Mouse (Mus musculus): Measurements from ENCODE around the gene Hoxc11.

Hoxc11 gene

GRCm38 (mm10) chr15:102981379-102982288, 27.4 kb downstream of the Hoxc11 start:
- DNase-seq (ENCODE audit: low spot score) = no peak

DNA sequence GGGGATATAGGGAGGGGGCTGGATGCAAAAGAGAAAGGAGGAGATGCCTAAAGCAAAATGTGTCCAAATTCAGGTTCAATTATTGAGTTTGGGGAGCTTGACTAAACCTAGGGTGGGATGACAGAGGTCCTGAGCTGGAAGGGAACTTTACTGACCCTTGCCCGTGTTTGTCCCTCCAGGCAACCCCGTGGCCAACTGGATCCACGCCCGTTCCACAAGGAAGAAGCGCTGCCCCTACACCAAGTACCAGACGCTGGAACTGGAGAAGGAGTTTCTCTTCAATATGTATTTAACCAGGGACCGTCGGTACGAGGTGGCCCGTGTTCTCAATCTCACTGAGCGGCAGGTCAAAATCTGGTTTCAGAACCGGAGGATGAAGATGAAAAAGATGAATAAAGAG, 29.5 kb downstream of the Hoxc11 start:
- no peak for DNase-seq (ENCODE audit: low spot score)

DNA sequence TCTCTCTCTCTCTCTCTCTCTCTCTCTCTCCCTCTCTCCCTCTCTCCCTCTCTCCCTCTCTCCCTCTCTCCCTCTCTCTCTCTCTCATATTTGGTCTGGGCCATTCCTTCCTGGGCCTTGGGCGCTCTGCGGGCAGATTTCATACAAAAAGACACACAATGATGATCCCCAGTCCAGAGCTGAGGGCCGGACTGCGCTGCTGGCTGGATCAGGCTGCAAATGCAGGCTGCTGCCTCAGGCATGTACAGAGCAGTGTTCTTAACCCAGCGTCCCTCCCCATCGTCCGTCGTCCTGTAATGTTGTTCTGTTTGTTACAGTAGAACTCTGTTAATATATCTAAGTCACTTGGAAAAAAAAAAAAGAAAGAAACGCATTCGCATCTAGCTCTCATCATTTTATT, 30.3 kb downstream of the Hoxc11 start:
- DNase-seq (ENCODE audit: low spot score) = no peak

- no peak for DNase-seq (ENCODE audit: low spot score)
Observed at GRCm38 (mm10) chr15:102984925-102985324, 30.7 kb downstream of the Hoxc11 start.

- DNase-seq (ENCODE audit: low spot score) = peak; percentile 89
Observed at GRCm38 (mm10) chr15:102987124-102987833, 33.1 kb downstream of the Hoxc11 start.

DNA sequence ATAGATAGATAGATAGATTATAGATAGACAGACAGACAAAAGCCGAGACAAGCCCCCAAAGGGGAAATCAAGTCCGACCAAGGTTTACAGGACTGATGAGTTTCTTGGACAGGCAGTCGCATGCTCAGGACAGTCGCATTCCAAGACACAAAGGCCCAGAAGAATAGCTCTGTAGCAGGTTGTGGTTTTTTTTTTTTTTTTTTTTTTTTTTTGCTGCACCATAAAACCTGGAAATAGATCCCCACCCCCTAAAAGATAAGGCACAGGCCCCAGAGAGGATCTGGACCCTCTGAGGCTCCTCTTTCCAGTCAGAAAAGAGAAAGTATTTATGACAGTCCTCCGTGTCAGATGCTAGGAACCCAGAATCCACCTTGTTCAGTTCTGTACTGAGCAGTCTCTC, 33.9 kb downstream of the Hoxc11 start:
- DNase-seq (ENCODE audit: low spot score) = no peak

DNA sequence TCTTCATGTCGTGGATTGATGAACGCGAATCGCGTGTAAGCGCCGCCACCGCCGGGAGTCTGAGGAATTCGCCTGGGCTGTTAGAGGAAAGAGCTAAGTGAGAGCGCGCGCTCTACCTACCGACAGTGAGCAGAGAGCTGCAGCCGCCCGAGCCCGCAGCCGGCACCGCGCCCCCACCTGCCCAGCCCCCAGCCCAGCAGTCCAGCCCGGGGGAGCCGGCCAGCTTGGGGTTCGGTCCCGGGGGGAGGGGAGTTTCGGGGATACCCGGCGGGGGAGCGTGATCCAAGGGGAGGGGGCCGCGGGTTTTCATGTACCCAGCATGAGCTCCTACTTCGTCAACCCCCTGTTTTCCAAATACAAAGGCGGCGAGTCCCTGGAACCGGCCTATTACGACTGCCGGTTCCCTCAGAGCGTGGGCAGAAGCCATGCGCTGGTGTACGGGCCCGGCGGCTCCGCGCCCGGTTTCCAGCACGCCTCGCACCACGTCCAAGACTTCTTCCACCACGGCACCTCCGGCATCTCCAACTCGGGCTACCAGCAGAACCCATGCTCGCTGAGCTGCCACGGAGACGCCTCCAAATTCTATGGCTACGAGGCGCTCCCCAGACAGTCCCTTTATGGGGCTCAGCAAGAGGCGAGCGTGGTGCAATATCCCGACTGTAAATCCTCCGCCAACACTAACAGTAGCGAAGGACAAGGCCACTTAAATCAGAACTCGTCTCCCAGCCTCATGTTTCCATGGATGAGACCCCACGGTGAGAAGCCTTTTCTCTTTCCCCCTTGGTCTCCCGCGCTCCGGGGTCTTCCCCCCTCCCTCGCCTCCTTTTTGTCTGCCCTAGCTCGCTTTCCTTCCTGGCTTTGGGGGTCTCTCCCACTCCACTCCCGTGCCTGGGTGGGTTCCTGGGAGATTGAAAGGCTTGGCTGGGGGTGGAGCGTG, 36.5 kb downstream of the Hoxc11 start, which contains the start of gene Hoxc8:
Gene Hoxc8, plus strand, starts transcription at position 147 of the 937 bp plus-strand sequence.
- DNase-seq (ENCODE audit: low spot score) = no peak

- DNase-seq (ENCODE audit: low spot score) = no peak
Observed at GRCm38 (mm10) chr15:102991782-102992181, 37.6 kb downstream of the Hoxc11 start.

- DNase-seq (ENCODE audit: low spot score) = no peak
Observed at GRCm38 (mm10) chr15:102992206-102992605, 38.0 kb downstream of the Hoxc11 start.

GRCm38 (mm10) chr15:102992863-102993262, 38.6 kb downstream of the Hoxc11 start:
- DNase-seq (ENCODE audit: low spot score) = no peak

DNA sequence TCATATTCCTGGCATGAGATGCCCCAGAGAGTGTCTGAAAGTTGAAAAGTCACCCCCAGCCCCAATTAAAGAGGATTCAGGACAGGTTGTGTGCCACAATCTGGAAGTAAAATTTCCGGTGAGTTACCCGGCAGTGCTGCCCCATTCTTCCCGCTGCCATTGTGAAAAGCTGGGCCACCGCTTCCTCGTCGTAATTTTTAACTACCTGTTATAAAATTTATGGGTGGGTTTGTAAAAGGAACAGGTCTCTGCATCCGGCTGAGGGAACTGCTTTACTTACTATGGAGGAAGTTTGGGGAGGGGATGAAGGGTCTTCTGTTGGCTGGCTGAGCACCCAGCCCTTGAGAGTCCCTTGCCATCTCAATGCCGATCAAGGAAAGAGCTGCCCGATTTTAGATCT, 42.3 kb downstream of the Hoxc11 start:
- no peak for DNase-seq (ENCODE audit: low spot score)

DNA sequence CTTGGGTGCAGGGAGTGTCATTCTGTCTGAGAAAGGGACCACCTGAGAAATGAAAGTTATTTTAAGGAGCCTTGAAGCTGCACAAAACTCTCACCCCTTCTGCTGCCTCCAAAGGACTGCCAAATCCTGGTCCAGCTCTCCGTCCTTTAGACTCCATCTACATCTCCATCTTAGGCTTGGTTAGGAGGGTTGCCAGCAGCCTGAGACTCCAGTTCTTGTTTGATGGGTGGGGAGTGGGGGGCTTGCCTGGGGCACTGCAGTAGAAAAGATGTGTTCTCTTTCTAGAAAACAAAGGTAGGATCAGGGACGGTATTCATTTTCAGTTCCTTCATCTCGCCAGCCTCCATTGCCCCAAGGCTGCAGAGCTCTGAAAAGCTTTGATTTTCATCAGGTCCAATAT, 43.2 kb downstream of the Hoxc11 start:
- DNase-seq (ENCODE audit: low spot score) = no peak

GRCm38 (mm10) chr15:102997939-102998355, 43.7 kb downstream of the Hoxc11 start, which contains the start of gene Hoxc6:
Gene Hoxc6 (plus strand): TSS chr15:102998257.
- no peak for DNase-seq (ENCODE audit: low spot score)

DNA sequence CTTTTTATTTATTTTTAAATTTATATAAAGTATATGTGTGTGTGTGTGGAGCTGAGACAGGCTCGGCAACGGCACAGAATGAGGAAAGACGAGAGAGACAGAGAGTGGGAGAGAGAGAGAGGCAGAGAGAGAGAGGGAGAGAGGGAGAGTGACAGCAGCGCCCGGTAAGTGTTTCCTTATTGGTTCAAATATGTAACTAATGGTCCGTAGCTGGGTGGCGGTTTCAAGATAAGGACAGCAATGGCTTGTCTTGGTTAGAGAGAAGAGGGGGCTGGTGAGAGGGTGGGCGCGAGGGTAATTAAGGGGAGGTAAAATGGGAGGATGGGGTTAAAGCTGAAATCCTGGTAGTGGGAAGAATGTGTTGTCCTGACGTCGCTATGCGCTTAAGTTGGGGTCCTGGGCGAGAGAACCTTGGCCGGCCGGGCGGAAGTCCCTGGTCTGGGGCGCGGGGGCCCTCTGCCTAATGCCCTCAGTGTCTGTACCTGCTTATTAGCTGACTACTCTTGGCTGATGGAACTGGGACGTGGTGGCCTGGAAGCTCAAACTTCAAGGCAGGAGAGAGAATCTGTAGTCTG, 44.5 kb downstream of the Hoxc11 start:
- DNase-seq (ENCODE audit: low spot score) = no peak

GRCm38 (mm10) chr15:102999183-102999831, 45.1 kb downstream of the Hoxc11 start:
- no peak for DNase-seq (ENCODE audit: low spot score)

GRCm38 (mm10) chr15:102999955-103000354, 45.7 kb downstream of the Hoxc11 start:
- no peak for DNase-seq (ENCODE audit: low spot score)

- no peak for DNase-seq (ENCODE audit: low spot score)
Observed at GRCm38 (mm10) chr15:103000501-103000901, 46.3 kb downstream of the Hoxc11 start.

DNA sequence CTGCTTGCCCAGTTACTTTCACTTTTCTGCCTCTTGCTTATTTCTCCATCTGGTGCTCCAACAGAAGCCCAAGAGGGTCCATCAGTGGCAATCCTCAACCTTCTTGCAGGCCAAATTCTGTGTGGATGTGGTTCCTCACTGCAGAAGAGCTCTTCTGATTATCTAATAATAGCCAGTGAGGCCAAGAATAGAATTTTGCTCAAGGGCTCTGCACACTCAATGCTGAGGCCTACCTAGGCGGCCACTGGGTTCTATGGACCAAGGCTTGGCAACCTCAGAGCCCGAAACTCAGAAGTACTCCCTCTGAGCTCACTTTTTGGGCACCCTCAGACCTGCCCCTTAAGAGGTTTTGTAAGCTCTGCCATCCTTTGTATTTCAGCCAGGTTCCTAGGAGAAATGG, 47.1 kb downstream of the Hoxc11 start:
- DNase-seq (ENCODE audit: low spot score) = no peak

DNA sequence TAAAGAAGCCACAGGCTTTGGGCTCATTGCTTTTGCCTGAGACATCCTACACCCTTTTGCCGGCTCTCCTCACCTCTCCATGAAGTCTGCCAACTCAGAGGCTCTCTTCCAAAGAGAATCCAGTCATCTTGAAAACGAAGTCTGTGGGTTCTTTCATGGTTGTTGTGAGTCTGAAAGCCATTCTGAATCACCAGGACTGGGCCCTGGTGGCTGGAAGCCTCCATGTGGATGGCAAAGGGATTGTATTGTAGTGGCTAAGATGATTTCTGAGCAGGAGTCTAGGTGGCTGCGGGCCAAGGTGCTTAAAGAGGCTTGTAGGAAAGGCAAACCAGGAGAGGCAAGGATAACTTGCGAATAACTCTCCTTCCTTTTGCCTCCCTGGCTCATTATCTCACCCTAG, 47.9 kb downstream of the Hoxc11 start:
- no peak for DNase-seq (ENCODE audit: low spot score)

GRCm38 (mm10) chr15:103002821-103003448, 48.7 kb downstream of the Hoxc11 start:
- no peak for DNase-seq (ENCODE audit: low spot score)

DNA sequence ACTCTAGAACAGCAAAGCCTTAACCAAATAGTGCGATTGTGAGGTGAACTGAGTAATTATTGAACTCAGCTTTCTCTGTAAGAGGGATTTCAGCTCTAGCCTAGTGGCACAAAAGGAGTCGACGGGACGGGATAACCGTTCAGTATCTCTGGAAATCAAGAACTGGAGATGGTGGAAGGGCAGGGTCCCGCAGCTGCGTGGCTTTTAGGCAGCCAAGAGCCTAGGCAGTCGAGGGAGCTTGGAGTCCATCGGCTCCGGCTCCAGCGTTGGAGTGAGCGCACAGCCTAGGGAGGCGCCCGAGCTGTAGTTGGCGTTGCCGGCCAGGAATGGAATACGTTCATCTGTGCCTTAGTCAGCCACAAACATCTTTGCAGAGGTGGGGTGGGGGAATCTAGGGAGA, 51.1 kb downstream of the Hoxc11 start:
- no peak for DNase-seq (ENCODE audit: low spot score)

Data from layer of hippocampus, adult 9-10 months (tissue).